Mouse (Mus musculus): Measurements from ENCODE around the gene Olfr605. TPM values are rescaled to one million over a fixed set of nuclear protein-coding genes. Genes with fewer than 3 reads are reported as not detected.
"Not testable (repeated sequence)": the region's sequence is repeated elsewhere in the genome, so short reads cannot be mapped to it uniquely, and the experiment has no call there.

The Olfr605 gene
- not detected in 2 replicates for polyA plus RNA-seq (2012; rRNA removed)

- DNase-seq (ENCODE audit: extremely low spot score in 1 of 2, low spot score in 1 of 2): no peak
These were observed at the start of gene Olfr605 for GRCm38 (mm10) chr7:103445339-103445738. Gene Olfr605 (minus strand): TSS chr7:103445439.

GRCm38 (mm10) chr7:103477106-103477505 is 31.9 kb upstream of the Olfr605 start:
- not testable (repeated sequence) for DNase-seq (ENCODE audit: extremely low spot score in 1 of 2, low spot score in 1 of 2)

GRCm38 (mm10) chr7:103469577-103469976 is 24.3 kb upstream of the Olfr605 start, which contains the start of gene Olfr608:
Gene Olfr608 (plus strand): TSS chr7:103469877.
- DNase-seq (ENCODE audit: extremely low spot score in 1 of 2, low spot score in 1 of 2): no peak

- no peak for DNase-seq (ENCODE audit: extremely low spot score in 1 of 2, low spot score in 1 of 2)
These were observed 15.4 kb upstream of the Olfr605 start for GRCm38 (mm10) chr7:103460590-103460989.

- no peak for DNase-seq (ENCODE audit: extremely low spot score in 1 of 2, low spot score in 1 of 2)
These were observed 3.5 kb upstream of the Olfr605 start, which contains the start of gene Olfr606 for GRCm38 (mm10) chr7:103448746-103449145. Gene Olfr606 (plus strand): TSS chr7:103449046.

- not testable (repeated sequence) for DNase-seq (ENCODE audit: extremely low spot score in 1 of 2, low spot score in 1 of 2)
These were observed 30.5 kb downstream of the Olfr605 start, which contains the start of gene Usp17lc for GRCm38 (mm10) chr7:103414772-103415171. Gene Usp17lc (plus strand): TSS chr7:103415072.

GRCm38 (mm10) chr7:103406521-103407055 is 38.7 kb downstream of the Olfr605 start:
- DNase-seq (ENCODE audit: extremely low spot score in 1 of 2, low spot score in 1 of 2): not testable (repeated sequence)

GRCm38 (mm10) chr7:103398981-103399380 is 46.3 kb downstream of the Olfr605 start:
- DNase-seq (ENCODE audit: extremely low spot score in 1 of 2, low spot score in 1 of 2): no peak

GRCm38 (mm10) chr7:103397758-103398157 is 47.5 kb downstream of the Olfr605 start:
- no peak for DNase-seq (ENCODE audit: extremely low spot score in 1 of 2, low spot score in 1 of 2)

Other genes starting within 250 kb of the Olfr605 start
- not detected in 2 replicates for gene Olfr593, start 233.6 kb downstream of the Olfr605 start, polyA plus RNA-seq (2012; rRNA removed)
- not detected in 2 replicates for gene Olfr594, start 228.4 kb downstream of the Olfr605 start, polyA plus RNA-seq (2012; rRNA removed)
- gene Usp17ld, start 192.9 kb downstream of the Olfr605 start, polyA plus RNA-seq (2012; rRNA removed): not detected in 2 replicates
- 0.23 TPM in 1 of 2 replicates, not detected in the other for gene Olfr596, start 139.8 kb downstream of the Olfr605 start, polyA plus RNA-seq (2012; rRNA removed)
- 0.19 TPM in 1 of 2 replicates, not detected in the other for gene Olfr597, start 129.1 kb downstream of the Olfr605 start, polyA plus RNA-seq (2012; rRNA removed)
- gene Olfr598, start 121.9 kb downstream of the Olfr605 start, polyA plus RNA-seq (2012; rRNA removed): 0.06 TPM in 1 of 2 replicates, not detected in the other
- not detected in 2 replicates for gene Olfr599, start 109.5 kb downstream of the Olfr605 start, polyA plus RNA-seq (2012; rRNA removed)
- gene Olfr600, start 95.8 kb downstream of the Olfr605 start, polyA plus RNA-seq (2012; rRNA removed): not detected in 2 replicates
- not detected in 2 replicates for gene Olfr601, start 82.8 kb downstream of the Olfr605 start, polyA plus RNA-seq (2012; rRNA removed)
- gene Olfr603, start 59.3 kb downstream of the Olfr605 start, polyA plus RNA-seq (2012; rRNA removed): not detected in 2 replicates
- gene Usp17lc, start 30.4 kb downstream of the Olfr605 start, polyA plus RNA-seq (2012; rRNA removed): not detected in 2 replicates
- not detected in 2 replicates for gene Olfr606, start 3.6 kb upstream of the Olfr605 start, polyA plus RNA-seq (2012; rRNA removed)
- not detected in 2 replicates for gene Olfr607, start 18.7 kb upstream of the Olfr605 start, polyA plus RNA-seq (2012; rRNA removed)
- gene Olfr608, start 24.4 kb upstream of the Olfr605 start, polyA plus RNA-seq (2012; rRNA removed): not detected in 2 replicates
- gene Olfr609, start 52.6 kb upstream of the Olfr605 start, polyA plus RNA-seq (2012; rRNA removed): not detected in 2 replicates
- not detected in 2 replicates for gene Olfr610, start 66.7 kb upstream of the Olfr605 start, polyA plus RNA-seq (2012; rRNA removed)
- not detected in 2 replicates for gene Olfr611, start 75.4 kb upstream of the Olfr605 start, polyA plus RNA-seq (2012; rRNA removed)
- gene Olfr612, start 97.3 kb upstream of the Olfr605 start, polyA plus RNA-seq (2012; rRNA removed): not detected in 2 replicates
- gene Olfr613, start 102.6 kb upstream of the Olfr605 start, polyA plus RNA-seq (2012; rRNA removed): not detected in 2 replicates
- not detected in 2 replicates for gene Olfr615, start 110.6 kb upstream of the Olfr605 start, polyA plus RNA-seq (2012; rRNA removed)
- not detected in 2 replicates for gene Olfr616, start 123.7 kb upstream of the Olfr605 start, polyA plus RNA-seq (2012; rRNA removed)
- not detected in 2 replicates for gene Olfr617, start 127.6 kb upstream of the Olfr605 start, polyA plus RNA-seq (2012; rRNA removed)
- not detected in 2 replicates for gene Olfr618, start 144.7 kb upstream of the Olfr605 start, polyA plus RNA-seq (2012; rRNA removed)
- not detected in 2 replicates for gene Olfr619, start 155.1 kb upstream of the Olfr605 start, polyA plus RNA-seq (2012; rRNA removed)
- not detected in 2 replicates for gene Olfr620, start 167.1 kb upstream of the Olfr605 start, polyA plus RNA-seq (2012; rRNA removed)
- not detected in 2 replicates for gene Olfr622, start 197.3 kb upstream of the Olfr605 start, polyA plus RNA-seq (2012; rRNA removed)
- gene Olfr623, start 218.3 kb upstream of the Olfr605 start, polyA plus RNA-seq (2012; rRNA removed): not detected in 2 replicates
- 0.02 TPM in 1 of 2 replicates, not detected in the other for gene Olfr624, start 225.8 kb upstream of the Olfr605 start, polyA plus RNA-seq (2012; rRNA removed)
- gene Olfr625-ps1, start 237.3 kb upstream of the Olfr605 start, polyA plus RNA-seq (2012; rRNA removed): not detected in 2 replicates

All from frontal cortex, adult 2 months (tissue).